Mouse (Mus musculus): ENCODE measurements around the gene Pi4k2b. TPM values are rescaled to one million over a fixed set of nuclear protein-coding genes. Genes with fewer than 3 reads are reported as not detected.

Gene Pi4k2b
- polyA plus RNA-seq, 1 experiment: 8.5 TPM

DNA sequence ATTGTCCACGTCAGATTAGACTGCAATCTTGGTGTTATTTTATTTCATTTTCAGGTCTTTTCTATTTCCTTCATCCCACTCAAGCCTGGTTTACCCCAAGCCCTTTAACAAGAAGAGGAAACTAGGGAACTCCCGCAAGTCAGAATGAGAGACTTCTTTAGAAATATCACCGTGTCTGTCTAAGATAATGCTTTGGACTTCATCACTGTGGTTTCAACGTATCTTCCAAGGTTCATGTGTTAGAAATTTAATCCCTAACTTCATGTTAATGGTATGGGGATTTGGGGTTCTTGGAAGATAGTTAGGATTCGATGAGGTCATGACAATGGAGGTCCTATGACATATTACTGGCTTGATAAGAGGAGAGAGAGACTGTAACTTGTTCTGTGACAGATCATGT lies 13.6 kb upstream of the Pi4k2b start:
- H3K27ac ChIP-seq (ENCODE audit: insufficient read depth, low read depth, low read length): no peak overlapping the region
- WGBS: 84% methylated on average over 5 of the region's 5 CpGs
- no peaks in the 10 kb centered on the region for H3K27me3 ChIP-seq (replicated peaks; ENCODE audit: control insufficient read depth, insufficient read depth, low read length)
- no peaks in the 10 kb centered on the region for H3K36me3 ChIP-seq (ENCODE audit: control insufficient read depth, insufficient read depth, low read length)
- H3K4me1 ChIP-seq (ENCODE audit: control insufficient read depth, insufficient read depth, low read length): no peaks in the 10 kb centered on the region
- no peak overlapping the region for H3K4me3 ChIP-seq (ENCODE audit: insufficient read depth, low read depth, low read length)
- TF ChIP-seq CTCF (conservative IDR thresholded peaks at IDR 0.05; ENCODE audit: insufficient read depth, insufficient read length, low read depth, low read length): no peak
- no peak for TF ChIP-seq POLR2A (IDR thresholded peaks at IDR 0.05; ENCODE audit: low read depth, low read length)
- DNase-seq: no peak

DNA sequence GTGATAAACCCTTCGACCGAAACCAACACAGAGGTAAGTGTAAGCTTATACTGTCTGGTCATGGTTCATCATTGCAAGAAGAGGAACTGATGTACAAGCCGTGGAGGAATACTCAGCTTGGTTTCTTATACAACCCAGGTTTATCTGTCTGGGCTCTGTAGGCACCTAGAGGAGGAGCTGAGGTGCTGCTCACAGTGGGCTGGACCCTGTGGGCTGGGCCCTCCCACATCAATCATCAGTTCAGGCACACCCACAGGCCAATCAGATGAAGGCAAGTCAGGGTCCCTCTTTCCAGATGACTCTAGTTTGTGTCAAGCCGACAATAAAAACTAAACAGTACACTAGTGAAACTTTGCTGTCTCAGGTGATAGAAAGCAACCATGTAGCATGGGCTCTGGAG lies 8.6 kb upstream of the Pi4k2b start:
- DNase-seq: no peak
- no peak for TF ChIP-seq CTCF (conservative IDR thresholded peaks at IDR 0.05; ENCODE audit: insufficient read depth, insufficient read length, low read depth, low read length)
- no peak for TF ChIP-seq POLR2A (IDR thresholded peaks at IDR 0.05; ENCODE audit: low read depth, low read length)
- H3K36me3 ChIP-seq (ENCODE audit: control insufficient read depth, insufficient read depth, low read length): no peaks in the 10 kb centered on the region
- H3K27ac ChIP-seq (ENCODE audit: insufficient read depth, low read depth, low read length): no peak overlapping the region
- H3K4me3 ChIP-seq (ENCODE audit: insufficient read depth, low read depth, low read length): no peak overlapping the region
- no peaks in the 10 kb centered on the region for H3K4me1 ChIP-seq (ENCODE audit: control insufficient read depth, insufficient read depth, low read length)
- 70% methylated on average over 4 of the region's 4 CpGs for WGBS
- no peaks in the 10 kb centered on the region for H3K27me3 ChIP-seq (replicated peaks; ENCODE audit: control insufficient read depth, insufficient read depth, low read length)

DNA sequence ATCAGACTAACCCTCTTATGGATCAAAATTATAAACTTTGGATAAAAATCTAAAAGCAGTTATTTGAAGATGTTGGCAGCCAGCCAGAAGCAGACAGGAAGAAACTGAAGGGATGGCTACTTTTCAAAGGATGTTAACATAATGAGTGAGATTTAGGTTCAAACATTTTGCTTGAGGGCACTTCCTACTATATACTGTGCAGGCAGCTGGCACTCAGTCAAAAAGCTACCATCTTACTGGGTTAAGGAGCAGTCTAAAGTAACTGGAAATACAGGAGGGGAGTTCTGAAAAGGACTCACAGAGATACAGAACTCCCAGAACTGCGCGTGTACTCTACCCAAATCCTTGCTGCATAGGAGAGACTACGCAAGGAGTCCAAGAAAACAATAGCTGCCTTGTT lies 5.3 kb upstream of the Pi4k2b start:
- WGBS: 91% methylated on average over 3 of the region's 3 CpGs
- Histone ChIP-seq H3K4me1 (ENCODE audit: control insufficient read depth, insufficient read depth, low read length) (no peaks in the 10 kb centered on the region), H3K27ac (ENCODE audit: insufficient read depth, low read depth, low read length) (no peak overlapping the region), H3K36me3 (ENCODE audit: control insufficient read depth, insufficient read depth, low read length) (no peaks in the 10 kb centered on the region), H3K4me3 (ENCODE audit: insufficient read depth, low read depth, low read length) (no peak overlapping the region), H3K27me3 (replicated peaks; ENCODE audit: control insufficient read depth, insufficient read depth, low read length) (no peaks in the 10 kb centered on the region)
- TF ChIP-seq POLR2A (IDR thresholded peaks at IDR 0.05; ENCODE audit: low read depth, low read length): no peak
- no peak for TF ChIP-seq CTCF (conservative IDR thresholded peaks at IDR 0.05; ENCODE audit: insufficient read depth, insufficient read length, low read depth, low read length)
- DNase-seq: no peak

DNA sequence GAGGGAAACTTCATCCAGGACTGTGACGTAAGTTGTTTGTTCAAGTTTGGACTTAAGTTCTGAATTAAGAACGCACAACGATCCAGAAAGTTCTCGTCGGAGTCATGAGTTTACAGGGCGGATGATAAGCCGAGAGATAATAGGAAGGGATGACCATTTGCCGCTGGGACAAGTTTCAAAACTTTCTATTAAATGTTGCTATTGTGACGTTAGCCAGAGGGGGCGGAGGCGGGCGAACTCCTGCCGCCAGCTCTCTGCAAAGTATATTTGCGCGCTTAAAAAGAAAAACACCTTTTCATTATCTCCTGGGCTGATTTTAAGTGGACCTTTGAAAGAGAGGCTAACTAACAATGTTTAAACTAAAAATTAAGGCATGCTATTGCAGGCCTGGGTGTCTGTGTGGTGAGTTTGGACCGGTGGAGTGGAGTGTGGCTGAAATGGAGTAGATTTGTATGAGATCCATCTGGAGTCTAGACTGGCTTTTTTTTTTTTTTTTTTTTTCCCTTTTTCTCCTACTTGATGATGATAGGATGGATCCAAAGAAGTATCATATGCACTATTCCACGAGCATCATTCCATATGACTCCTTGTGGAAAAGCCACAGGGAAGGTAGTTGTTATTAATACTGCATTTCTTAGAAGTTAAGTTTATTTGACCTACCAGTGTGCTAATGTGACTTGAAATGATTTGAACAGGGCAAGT lies 889 bp downstream of the Pi4k2b start:
- DNase-seq: peak; percentile 63
- peaks cover 6% of the 10 kb centered on the region for H3K4me1 ChIP-seq (ENCODE audit: control insufficient read depth, insufficient read depth, low read length)
- peak overlapping the region; percentile 24; the same call in 1 of the 2 replicates for H3K27ac ChIP-seq (ENCODE audit: insufficient read depth, low read depth, low read length)

DNA sequence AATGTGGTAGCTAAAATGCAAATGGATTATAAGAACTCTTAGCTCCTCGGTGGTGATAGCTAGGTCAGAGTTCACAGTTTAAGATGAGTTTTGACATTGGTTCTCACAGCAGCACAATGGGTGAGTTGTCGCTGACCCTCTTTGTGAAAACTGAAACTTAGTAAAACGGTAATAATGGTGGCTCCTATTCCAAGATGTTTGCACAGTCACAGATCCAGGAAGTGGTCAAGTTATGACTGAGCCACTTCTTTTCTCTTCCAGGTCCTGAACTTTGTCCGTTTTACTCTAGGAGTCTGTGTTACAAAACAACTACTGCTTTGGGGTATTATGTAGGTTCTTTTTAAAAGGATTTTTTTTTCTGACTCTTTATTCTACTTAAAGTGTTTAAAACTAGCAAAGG lies 1.9 kb downstream of the Pi4k2b start:
- peak; percentile 30 for DNase-seq
- Histone ChIP-seq H3K4me3 (ENCODE audit: insufficient read depth, low read depth, low read length) (no peak overlapping the region), H3K27ac (ENCODE audit: insufficient read depth, low read depth, low read length) (no peak overlapping the region), H3K27me3 (replicated peaks; ENCODE audit: control insufficient read depth, insufficient read depth, low read length) (no peaks in the 10 kb centered on the region; the same call in 1 of the 2 replicates), H3K36me3 (ENCODE audit: control insufficient read depth, insufficient read depth, low read length) (no peaks in the 10 kb centered on the region), H3K4me1 (ENCODE audit: control insufficient read depth, insufficient read depth, low read length) (peaks cover 9% of the 10 kb centered on the region)
- 39% methylated on average over 4 of the region's 4 CpGs for WGBS
- TF ChIP-seq CTCF (conservative IDR thresholded peaks at IDR 0.05; ENCODE audit: insufficient read depth, insufficient read length, low read depth, low read length): no peak
- no peak for TF ChIP-seq POLR2A (IDR thresholded peaks at IDR 0.05; ENCODE audit: low read depth, low read length)

More for the DNA sequence above, 889 bp downstream of the Pi4k2b start:
- TF ChIP-seq POLR2A (IDR thresholded peaks at IDR 0.05; ENCODE audit: low read depth, low read length): no peak
- TF ChIP-seq CTCF (conservative IDR thresholded peaks at IDR 0.05; ENCODE audit: insufficient read depth, insufficient read length, low read depth, low read length): peak; percentile 29
- Histone ChIP-seq H3K36me3 (ENCODE audit: control insufficient read depth, insufficient read depth, low read length) (no peaks in the 10 kb centered on the region), H3K4me3 (ENCODE audit: insufficient read depth, low read depth, low read length) (peak overlapping the region; percentile 96), H3K27me3 (replicated peaks; ENCODE audit: control insufficient read depth, insufficient read depth, low read length) (no peaks in the 10 kb centered on the region; the same call in 1 of the 2 replicates)
- 3% methylated on average over 17 of the region's 17 CpGs for WGBS

DNA sequence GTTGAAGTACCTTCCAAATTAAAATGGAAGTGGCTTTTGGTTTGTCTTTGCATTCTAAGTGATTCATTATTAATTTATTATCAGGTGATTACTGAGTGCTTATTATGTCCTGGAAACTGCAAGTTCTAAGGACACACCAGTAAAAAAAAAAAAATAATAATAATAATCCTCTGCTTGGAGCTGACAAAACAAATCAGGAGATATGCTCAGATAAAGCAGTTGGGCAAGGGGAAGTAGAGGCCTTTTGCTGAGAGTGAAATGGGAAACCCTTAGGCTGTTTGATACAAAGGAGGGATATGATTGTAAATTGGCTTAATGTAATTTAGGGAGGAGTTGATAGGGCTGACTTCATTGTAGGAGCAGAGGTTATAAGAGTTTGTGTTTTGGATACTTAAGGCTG lies 5.5 kb downstream of the Pi4k2b start:
- H3K36me3 ChIP-seq (ENCODE audit: control insufficient read depth, insufficient read depth, low read length): no peaks in the 10 kb centered on the region
- peaks cover 12% of the 10 kb centered on the region for H3K4me1 ChIP-seq (ENCODE audit: control insufficient read depth, insufficient read depth, low read length)
- no peak for DNase-seq
- no peaks in the 10 kb centered on the region; the same call in 1 of the 2 replicates for H3K27me3 ChIP-seq (replicated peaks; ENCODE audit: control insufficient read depth, insufficient read depth, low read length)
- no peak overlapping the region for H3K4me3 ChIP-seq (ENCODE audit: insufficient read depth, low read depth, low read length)
- no peak overlapping the region for H3K27ac ChIP-seq (ENCODE audit: insufficient read depth, low read depth, low read length)
- TF ChIP-seq POLR2A (IDR thresholded peaks at IDR 0.05; ENCODE audit: low read depth, low read length): no peak
- no peak for TF ChIP-seq CTCF (conservative IDR thresholded peaks at IDR 0.05; ENCODE audit: insufficient read depth, insufficient read length, low read depth, low read length)

DNA sequence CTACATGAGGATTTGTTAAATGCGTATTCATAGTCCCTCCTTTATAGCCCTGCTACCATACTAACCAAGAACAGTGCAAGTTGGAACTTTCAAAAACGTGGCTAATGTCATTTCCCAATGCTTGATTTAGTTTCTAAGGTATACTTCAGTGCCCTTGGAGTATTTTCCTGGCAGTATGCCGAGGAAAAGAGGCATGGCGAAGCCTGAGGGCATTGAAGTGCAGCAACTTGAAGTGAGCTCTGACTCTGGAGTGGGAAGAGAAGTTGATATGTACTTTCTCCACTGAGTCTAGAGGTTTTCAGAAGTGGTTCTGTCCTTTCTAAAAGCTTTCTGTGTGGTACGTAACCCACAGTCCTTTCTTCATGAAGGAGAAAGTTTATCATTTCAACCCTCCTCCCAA lies 7.4 kb downstream of the Pi4k2b start:
- Histone ChIP-seq H3K4me3 (ENCODE audit: insufficient read depth, low read depth, low read length) (no peak overlapping the region), H3K4me1 (ENCODE audit: control insufficient read depth, insufficient read depth, low read length) (peaks cover 6% of the 10 kb centered on the region), H3K36me3 (ENCODE audit: control insufficient read depth, insufficient read depth, low read length) (no peaks in the 10 kb centered on the region), H3K27me3 (replicated peaks; ENCODE audit: control insufficient read depth, insufficient read depth, low read length) (no peaks in the 10 kb centered on the region; the same call in 1 of the 2 replicates), H3K27ac (ENCODE audit: insufficient read depth, low read depth, low read length) (no peak overlapping the region)
- WGBS: 44% methylated on average over 5 of the region's 5 CpGs
- DNase-seq: peak; percentile 78
- TF ChIP-seq POLR2A (IDR thresholded peaks at IDR 0.05; ENCODE audit: low read depth, low read length) (no peak), CTCF (conservative IDR thresholded peaks at IDR 0.05; ENCODE audit: insufficient read depth, insufficient read length, low read depth, low read length) (no peak)

Measured in kidney, adult 2 months (tissue).